In genomic region chrX:104397526-104397925, GRCm38 (mm10) we compare ENCODE assay signal across 26 mouse cellular contexts. TPM values are rescaled to one million over a fixed set of nuclear protein-coding genes. Genes with fewer than 3 reads are reported as not detected.
DNase-seq lines count a peak whose midpoint lies in the region; ATAC-seq lines count a peak whose summit lies in the region.
"Had no signal": no experiment of that assay in that cellular context is flagged by ENCODE, and none has a peak within 500 bp of the region (broad histone marks: within the 10 kb centered on the region; RNA-seq: fewer than 3 reads in every experiment).

No protein-coding gene starts in this region.

- DNase-seq in 416B (ENCODE audit: low read depth) = peak; percentile 64
- DNase-seq in MEL-GATA-1-ER (ENCODE audit: extremely low read depth, low read depth) = peak; percentile 39
- peak; percentile 4 for DNase-seq in splenic B cell, adult 2 months (ENCODE audit: low read depth, low spot score)
- no peak for DNase-seq in adrenal gland, postnatal 10 days
- DNase-seq in spleen, postnatal 10 days (ENCODE audit: low spot score in 2 of 2) = no peak
- DNase-seq in heart, adult 8-10 months (ENCODE audit: low spot score) = no peak
- DNase-seq: adrenal gland, postnatal 14 days; cerebellum, adult 11-12 months; cerebellum, adult 8-10 months; cerebellum, postnatal 10 days; cerebellum, postnatal 36 days; forebrain, postnatal 0 days; gastrocnemius, adult 2 months; gastrocnemius, postnatal 14 days; heart, adult 18-20 months; heart, postnatal 14 days; heart, postnatal 4 days had no signal

- ATAC-seq in granulocyte monocyte progenitor cell, adult 5-6 weeks (replicated peaks; ENCODE audit: poor library complexity, severe bottlenecking) = peak; percentile 65
- ATAC-seq: CD4-positive, CD25-positive, alpha-beta regulatory T cell, adult 4 months; forebrain, embryonic 14.5 days; forebrain, postnatal 0 days; Patski had no signal

- no peaks in the 10 kb centered on the region for H3K27me3 ChIP-seq in splenic B cell, adult 2 months (ENCODE audit: control insufficient read depth, insufficient read depth, low read length, poor library complexity, severe bottlenecking)
- H3K27me3 ChIP-seq: embryonic facial prominence, embryonic 12.5 days; embryonic facial prominence, embryonic 15.5 days; heart, embryonic 13.5 days; hindbrain, embryonic 15.5 days had no signal

- no peaks in the 10 kb centered on the region for H3K36me3 ChIP-seq in splenic B cell, adult 2 months (ENCODE audit: control insufficient read depth, insufficient read depth, low read length, poor library complexity, severe bottlenecking)
- H3K36me3 ChIP-seq: embryonic facial prominence, embryonic 12.5 days; embryonic facial prominence, embryonic 15.5 days; heart, embryonic 10.5 days; heart, embryonic 13.5 days; hindbrain, embryonic 15.5 days had no signal

RNA-seq across cellular contexts. Expression of gene Abcb7, which starts 16.1 kb away (rescaled TPM):
- total RNA-seq in granulocyte monocyte progenitor cell, adult 5-6 weeks (2014; fragmentation: Nextera tagmentation) = 28.0 and 32.4 TPM in 2 replicates
- 69.5 and 77.3 TPM in 2 replicates for total RNA-seq in granulocyte monocyte progenitor cell, adult 5-6 weeks (2017)
- total RNA-seq in adrenal gland, postnatal 10 days (2021) = 10 to 100 TPM; 24.4 to 24.6 TPM
- total RNA-seq in heart, adult 8-10 months (2022) = 10 to 100 TPM; 31.3 to 39.9 (median 36.2) TPM

Comparison
In these comparisons a context has a peak if more than half of its experiments do, and no peak if none do; other contexts are left out.
1. DNase-seq: peak in 416B (single experiment), MEL-GATA-1-ER (single experiment) and splenic B cell, adult 2 months (single experiment); none in adrenal gland, postnatal 10 days (single experiment), spleen, postnatal 10 days (0 of 2) and heart, adult 8-10 months (single experiment).